Mouse (Mus musculus): ENCODE measurements around the gene Adipor2. TPM values are rescaled to one million over a fixed set of nuclear protein-coding genes. Genes with fewer than 3 reads are reported as not detected.

Adipor2 gene
- total RNA-seq, 2 experiments from 2014 or later, result 56.1 to 58.0 TPM

GRCm38 (mm10) chr6:119326541-119326940, 91.0 kb downstream of the Adipor2 start:
- intact Hi-C loops (cut with DNase I), result no loop called here
- no peak for DNase-seq (ENCODE audit: low spot score)

- no peak for DNase-seq (ENCODE audit: low spot score)
- intact Hi-C loops (cut with DNase I), result no loop called here
Measured at GRCm38 (mm10) chr6:119325978-119326377, 91.5 kb downstream of the Adipor2 start.

- no peak for DNase-seq (ENCODE audit: low spot score)
- intact Hi-C loops (cut with DNase I), result no loop called here
Measured at GRCm38 (mm10) chr6:119324776-119325175, 92.7 kb downstream of the Adipor2 start.

GRCm38 (mm10) chr6:119321752-119322151, 95.8 kb downstream of the Adipor2 start:
- intact Hi-C loops (cut with DNase I), result no loop called here

GRCm38 (mm10) chr6:119320481-119320880, 97.0 kb downstream of the Adipor2 start:
- intact Hi-C loops (cut with DNase I), result no loop called here
- DNase-seq (ENCODE audit: low spot score), result no peak

More at GRCm38 (mm10) chr6:119321752-119322151, 95.8 kb downstream of the Adipor2 start:
- no peak for DNase-seq (ENCODE audit: low spot score)

- intact Hi-C loops (cut with DNase I), result no loop called here
- no peak for DNase-seq (ENCODE audit: low spot score)
Measured at GRCm38 (mm10) chr6:119319358-119319757, 98.1 kb downstream of the Adipor2 start.

GRCm38 (mm10) chr6:119318732-119319131, 98.8 kb downstream of the Adipor2 start:
- DNase-seq (ENCODE audit: low spot score), result no peak
- intact Hi-C loops (cut with DNase I), result no loop called here

- no peak for DNase-seq (ENCODE audit: low spot score)
- intact Hi-C loops (cut with DNase I), result no loop called here
Measured at GRCm38 (mm10) chr6:119314751-119315476, 102.6 kb downstream of the Adipor2 start.

GRCm38 (mm10) chr6:119313588-119314375, 103.7 kb downstream of the Adipor2 start:
- intact Hi-C loops (cut with DNase I), result no loop called here

GRCm38 (mm10) chr6:119313096-119313495, 104.4 kb downstream of the Adipor2 start:
- no peak for DNase-seq (ENCODE audit: low spot score)
- intact Hi-C loops (cut with DNase I), result no loop called here

More at GRCm38 (mm10) chr6:119313588-119314375, 103.7 kb downstream of the Adipor2 start:
- DNase-seq (ENCODE audit: low spot score), result no peak

- intact Hi-C loops (cut with DNase I), result no loop called here
- no peak for DNase-seq (ENCODE audit: low spot score)
Measured at GRCm38 (mm10) chr6:119312381-119312780, 105.1 kb downstream of the Adipor2 start.

GRCm38 (mm10) chr6:119310176-119310575, 107.3 kb downstream of the Adipor2 start:
- intact Hi-C loops (cut with DNase I), result no loop called here
- no peak for DNase-seq (ENCODE audit: low spot score)

GRCm38 (mm10) chr6:119307867-119308413, 109.6 kb downstream of the Adipor2 start:
- intact Hi-C loops (cut with DNase I), result no loop called here

GRCm38 (mm10) chr6:119303331-119303730, 114.2 kb downstream of the Adipor2 start:
- DNase-seq (ENCODE audit: low spot score), result no peak
- intact Hi-C loops (cut with DNase I), result no loop called here

More at GRCm38 (mm10) chr6:119307867-119308413, 109.6 kb downstream of the Adipor2 start:
- no peak for DNase-seq (ENCODE audit: low spot score)

Other genes starting within 250 kb of the Adipor2 start
- gene Dcp1b, start 242.5 kb downstream of the Adipor2 start, total RNA-seq (2021), result 1 to 10 TPM; 2.6 to 3.3 TPM
- gene Cacna1c, start 221.3 kb downstream of the Adipor2 start, total RNA-seq (2021), result 100 to 1,000 TPM; 182 to 191 TPM
- not detected for gene Cacna2d4, start 181.2 kb downstream of the Adipor2 start, total RNA-seq (2021)
- gene Lrtm2, start 86.9 kb downstream of the Adipor2 start, total RNA-seq (2021), result under 1 TPM; 0.10 to 0.28 TPM
- gene Fbxl14, start 62.0 kb upstream of the Adipor2 start, total RNA-seq (2021), result 10 to 100 TPM; 15.4 to 15.6 TPM
- 1 to 10 TPM; 3.1 to 3.6 TPM for gene Wnt5b, start 126.6 kb upstream of the Adipor2 start, total RNA-seq (2021)

Data from heart, postnatal 25 days (tissue).